26 mouse cellular contexts compared by ENCODE assay signal in genomic region chr17:35039121-35039873, GRCm38 (mm10). TPM values are rescaled to one million over a fixed set of nuclear protein-coding genes. Genes with fewer than 3 reads are reported as not detected.
A peak's percentile ranks its signal among the peaks of the same experiment; 100 is the strongest.
DNase-seq lines count a peak whose midpoint lies in the region; ATAC-seq and TF ChIP-seq lines count a peak whose summit lies in the region.
"Had no signal": no experiment of that assay in that cellular context is flagged by ENCODE, and none has a peak within 500 bp of the region (broad histone marks: within the 10 kb centered on the region; RNA-seq: fewer than 3 reads in every experiment).

No protein-coding gene starts in this region.

- H3K79me2 ChIP-seq in MEL (ENCODE audit: control insufficient read depth, insufficient read depth, low read length, poor library complexity), result no peaks in the 10 kb centered on the region

- peak; percentile 37 to 56 for DNase-seq in frontal cortex, adult 2 months (ENCODE audit: extremely low spot score in 1 of 2, low spot score in 1 of 2)
- DNase-seq in frontal cortex, postnatal 25 days (ENCODE audit: low spot score in 2 of 2), result no peak
- DNase-seq in liver, postnatal 0 days, result no peak
- peak; percentile 81 for DNase-seq in MEL (ENCODE audit: low read depth, low spot score)
- peak; percentile 24 for DNase-seq in limb, embryonic 10.5 days (ENCODE audit: low spot score)
- DNase-seq in urinary bladder, postnatal 4 days (ENCODE audit: low spot score in 2 of 2), result no peak
- DNase-seq in lung, postnatal 10 days, result no peak
- DNase-seq: adrenal gland, postnatal 14 days; cerebellum, adult 11-12 months; cerebellum, postnatal 14 days; heart, postnatal 10 days; kidney, adult 2 months; kidney, postnatal 25 days; thymus, adult 18-20 months; thymus, postnatal 4 days had no signal

- TF ChIP-seq POLR2A in MEL (IDR thresholded peaks at IDR 0.05; ENCODE audit: control insufficient read depth in 1 of 2, insufficient read depth in 1 of 2, low read depth in 1 of 2, low read length in 2 of 2, poor library complexity in 1 of 2), result no peak

- no peak for TF ChIP-seq CTCF in liver, postnatal 0 days (IDR thresholded peaks at IDR 0.05; ENCODE audit: low read depth)
- no peak for TF ChIP-seq CTCF in MEL (IDR thresholded peaks at IDR 0.05 in 2 of 3, conservative IDR thresholded peaks at IDR 0.05 in 1 of 3; ENCODE audit: control insufficient read depth in 1 of 3, insufficient read depth in 1 of 3, low read depth in 2 of 3, low read length in 3 of 3, poor library complexity in 1 of 3, severe bottlenecking in 1 of 3)

- H3K4me1 ChIP-seq in liver, embryonic 12.5 days, result peaks cover 48% of the 10 kb centered on the region
- peaks cover 12% of the 10 kb centered on the region for H3K4me1 ChIP-seq in liver, postnatal 0 days (ENCODE audit: insufficient read depth)
- H3K4me1 ChIP-seq in MEL (ENCODE audit: control insufficient read depth in 1 of 2, insufficient read depth in 2 of 2, low read length in 2 of 2), result peaks cover under 1 to 22% of the 10 kb centered on the region in 2 experiments; a peak in 3 of 4 replicates
- H3K4me1 ChIP-seq in limb, embryonic 10.5 days, result 0 out of 2 replicates have a peak, but pooled peaks cover 4% of the 10 kb centered on the region
- H3K4me1 ChIP-seq: forebrain, embryonic 10.5 days; hindbrain, embryonic 12.5 days; limb, embryonic 13.5 days; midbrain, embryonic 12.5 days; neural tube, embryonic 12.5 days had no signal

- TF ChIP-seq RAD21 in MEL (IDR thresholded peaks at IDR 0.05; ENCODE audit: low read depth, low read length), result no peak

- 0 out of 2 replicates have a peak, but pooled peaks have one; percentile 24 for ATAC-seq in liver, embryonic 12.5 days
- no peak for ATAC-seq in liver, postnatal 0 days

- H3K27me3 ChIP-seq in liver, embryonic 12.5 days (replicated peaks), result no peaks in the 10 kb centered on the region
- no peaks in the 10 kb centered on the region for H3K27me3 ChIP-seq in liver, postnatal 0 days (ENCODE audit: insufficient read depth, low read length)
- H3K27me3 ChIP-seq in MEL (ENCODE audit: control insufficient read depth in 1 of 2, insufficient read depth in 2 of 2, low read length in 2 of 2), result no peaks in the 10 kb centered on the region
- H3K27me3 ChIP-seq in limb, embryonic 10.5 days (ENCODE audit: low read depth, poor library complexity, severe bottlenecking), result no peaks in the 10 kb centered on the region
- H3K27me3 ChIP-seq: embryonic facial prominence, embryonic 15.5 days; hindbrain, embryonic 12.5 days; limb, embryonic 13.5 days; midbrain, embryonic 12.5 days; neural tube, embryonic 12.5 days; stomach, embryonic 15.5 days had no signal

- no peak overlapping the region for H3K4me2 ChIP-seq in liver, embryonic 12.5 days
- H3K4me2 ChIP-seq in liver, postnatal 0 days (ENCODE audit: low read depth, low read length), result no peak overlapping the region
- H3K4me2 ChIP-seq: embryonic facial prominence, embryonic 15.5 days; hindbrain, embryonic 12.5 days; limb, embryonic 13.5 days; midbrain, embryonic 12.5 days; neural tube, embryonic 12.5 days; stomach, embryonic 15.5 days had no signal

- no peak overlapping the region for H3K9ac ChIP-seq in liver, embryonic 12.5 days
- H3K9ac ChIP-seq in liver, postnatal 0 days (replicated peaks), result no peak overlapping the region
- no peak overlapping the region for H3K9ac ChIP-seq in MEL (ENCODE audit: control insufficient read depth, low read depth, low read length, poor library complexity, severe bottlenecking)
- H3K9ac ChIP-seq: embryonic facial prominence, embryonic 15.5 days; hindbrain, embryonic 12.5 days; limb, embryonic 13.5 days; liver, embryonic 14.5 days; midbrain, embryonic 12.5 days; neural tube, embryonic 12.5 days; stomach, embryonic 15.5 days had no signal

- 76% methylated on average over 11 of the region's 11 CpGs for WGBS in liver, embryonic 12.5 days (ENCODE audit: insufficient replicate concordance)
- WGBS in liver, postnatal 0 days (ENCODE audit: insufficient replicate concordance), result 84% methylated on average over 11 of the region's 11 CpGs
- 89% methylated on average over 11 of the region's 11 CpGs for WGBS in limb, embryonic 10.5 days

- no peak overlapping the region for H3K27ac ChIP-seq in liver, embryonic 12.5 days
- H3K27ac ChIP-seq in liver, postnatal 0 days (ENCODE audit: low read depth), result no peak overlapping the region
- H3K27ac ChIP-seq in MEL (ENCODE audit: control insufficient read depth, low read depth, low read length), result peak overlapping the region; percentile 6; the same call in 1 of the 2 replicates
- H3K27ac ChIP-seq in limb, embryonic 10.5 days, result no peak overlapping the region
- H3K27ac ChIP-seq: embryonic facial prominence, embryonic 15.5 days; forebrain, embryonic 10.5 days; heart, embryonic 10.5 days; hindbrain, embryonic 12.5 days; limb, embryonic 13.5 days; liver, embryonic 14.5 days; midbrain, embryonic 12.5 days; neural tube, embryonic 12.5 days; stomach, embryonic 15.5 days had no signal

- no peak overlapping the region for H3K4me3 ChIP-seq in liver, embryonic 12.5 days
- no peak overlapping the region for H3K4me3 ChIP-seq in liver, postnatal 0 days (ENCODE audit: low read depth, low read length)
- no peak overlapping the region for H3K4me3 ChIP-seq in MEL (ENCODE audit: control insufficient read depth in 1 of 2, insufficient read depth in 1 of 2, low read depth in 2 of 2, low read length in 2 of 2)
- no peak overlapping the region for H3K4me3 ChIP-seq in limb, embryonic 10.5 days
- H3K4me3 ChIP-seq: embryonic facial prominence, embryonic 15.5 days; forebrain, embryonic 10.5 days; heart, embryonic 10.5 days; hindbrain, embryonic 12.5 days; limb, embryonic 13.5 days; midbrain, embryonic 12.5 days; neural tube, embryonic 12.5 days; stomach, embryonic 15.5 days had no signal

- H3K9me3 ChIP-seq in liver, embryonic 12.5 days (replicated peaks), result no peaks in the 10 kb centered on the region
- H3K9me3 ChIP-seq in liver, postnatal 0 days (ENCODE audit: low read length), result no peaks in the 10 kb centered on the region
- H3K9me3 ChIP-seq in MEL (replicated peaks; ENCODE audit: insufficient read depth, low read length), result no peaks in the 10 kb centered on the region
- no peaks in the 10 kb centered on the region for H3K9me3 ChIP-seq in limb, embryonic 10.5 days (replicated peaks)
- H3K9me3 ChIP-seq: embryonic facial prominence, embryonic 15.5 days; forebrain, embryonic 10.5 days; heart, embryonic 10.5 days; hindbrain, embryonic 12.5 days; limb, embryonic 13.5 days; midbrain, embryonic 12.5 days; neural tube, embryonic 12.5 days; stomach, embryonic 15.5 days had no signal

- TF ChIP-seq EP300 in liver, postnatal 0 days (IDR thresholded peaks at IDR 0.05; ENCODE audit: low read depth), result no peak
- TF ChIP-seq EP300 in MEL (IDR thresholded peaks at IDR 0.05; ENCODE audit: low read depth in 1 of 2, low read length in 2 of 2), result peak; percentile 45 to 62; a peak in 3 of 4 replicates

- H3K36me3 ChIP-seq in liver, embryonic 12.5 days, result no peaks in the 10 kb centered on the region
- H3K36me3 ChIP-seq in liver, postnatal 0 days (replicated peaks; ENCODE audit: insufficient read depth, low read length), result no peaks in the 10 kb centered on the region
- peaks cover 0 to 11% of the 10 kb centered on the region in 2 experiments; a peak in 2 of 4 replicates for H3K36me3 ChIP-seq in MEL (ENCODE audit: control insufficient read depth in 1 of 2, insufficient read depth in 2 of 2, low read length in 2 of 2)
- H3K36me3 ChIP-seq in limb, embryonic 10.5 days, result no peaks in the 10 kb centered on the region
- H3K36me3 ChIP-seq: embryonic facial prominence, embryonic 15.5 days; forebrain, embryonic 10.5 days; heart, embryonic 10.5 days; hindbrain, embryonic 12.5 days; limb, embryonic 13.5 days; midbrain, embryonic 12.5 days; neural tube, embryonic 12.5 days; stomach, embryonic 15.5 days had no signal

RNA-seq across cellular contexts. Expression of gene Msh5, which starts 7.2 kb away (rescaled TPM):
- polyA plus RNA-seq in frontal cortex, adult 2 months (2012; rRNA removed), result 1.5 and 2.0 TPM in 2 replicates
- polyA plus RNA-seq in liver, embryonic 12.5 days (2016; fragmentation: Nextera tagmentation; extraction: Ambion mirVana), result 4.0 and 4.8 TPM in 2 replicates
- 3.8 and 4.2 TPM in 2 replicates for polyA plus RNA-seq in liver, postnatal 0 days (2015; fragmentation: Nextera tagmentation; extraction: Ambion mirVana)
- 17.9 and 26.3 TPM in 2 replicates for total RNA-seq in MEL (2012; rRNA removed)
- 10 to 100 TPM in 1 of 2 experiments, not detected in 1; 29.0 TPM for polyA plus RNA-seq in MEL (2012; ENCODE audit: insufficient read depth in 1 of 2, insufficient read length in 2 of 2, low read depth in 1 of 2, low replicate concordance in 2 of 2, missing spikeins in 1 of 2)
- 5.2 and 5.4 TPM in 2 replicates for polyA plus RNA-seq in limb, embryonic 10.5 days (2016; fragmentation: Nextera tagmentation; extraction: Ambion mirVana)

RNA-seq across cellular contexts. Expression of gene Clic1, which starts 10.5 kb away (rescaled TPM):
- 26.4 and 28.5 TPM in 2 replicates for polyA plus RNA-seq in frontal cortex, adult 2 months (2012; rRNA removed)
- 160 and 162 TPM in 2 replicates for polyA plus RNA-seq in liver, embryonic 12.5 days (2016; fragmentation: Nextera tagmentation; extraction: Ambion mirVana)
- 98.6 and 102 TPM in 2 replicates for polyA plus RNA-seq in liver, postnatal 0 days (2015; fragmentation: Nextera tagmentation; extraction: Ambion mirVana)
- total RNA-seq in MEL (2012; rRNA removed), result 285 and 333 TPM in 2 replicates
- polyA plus RNA-seq in MEL (2012; ENCODE audit: insufficient read depth in 1 of 2, insufficient read length in 2 of 2, low read depth in 1 of 2, low replicate concordance in 2 of 2, missing spikeins in 1 of 2), result 100 to 1,000 TPM; 309 to 335 TPM
- polyA plus RNA-seq in limb, embryonic 10.5 days (2016; fragmentation: Nextera tagmentation; extraction: Ambion mirVana), result 174 and 186 TPM in 2 replicates

RNA-seq across cellular contexts. Expression of gene Sapcd1, which starts 11.5 kb away (rescaled TPM):
- 1.5 and 2.6 TPM in 2 replicates for polyA plus RNA-seq in frontal cortex, adult 2 months (2012; rRNA removed)
- 2.8 and 3.4 TPM in 2 replicates for polyA plus RNA-seq in liver, embryonic 12.5 days (2016; fragmentation: Nextera tagmentation; extraction: Ambion mirVana)
- 3.3 and 4.1 TPM in 2 replicates for polyA plus RNA-seq in liver, postnatal 0 days (2015; fragmentation: Nextera tagmentation; extraction: Ambion mirVana)
- 161 and 164 TPM in 2 replicates for total RNA-seq in MEL (2012; rRNA removed)
- polyA plus RNA-seq in MEL (2012; ENCODE audit: insufficient read depth in 1 of 2, insufficient read length in 2 of 2, low read depth in 1 of 2, low replicate concordance in 2 of 2, missing spikeins in 1 of 2), result 100 to 1,000 TPM in 1 of 2 experiments, not detected in 1; 124 TPM
- 1.2 and 1.4 TPM in 2 replicates for polyA plus RNA-seq in limb, embryonic 10.5 days (2016; fragmentation: Nextera tagmentation; extraction: Ambion mirVana)
- total RNA-seq: monocyte, adult 5-6 weeks had no signal

RNA-seq across cellular contexts. Expression of gene Ddah2, which starts 19.5 kb away (rescaled TPM):
- polyA plus RNA-seq in frontal cortex, adult 2 months (2012; rRNA removed), result 40.8 and 42.8 TPM in 2 replicates
- polyA plus RNA-seq in liver, embryonic 12.5 days (2016; fragmentation: Nextera tagmentation; extraction: Ambion mirVana), result 49.0 and 49.1 TPM in 2 replicates
- polyA plus RNA-seq in liver, postnatal 0 days (2015; fragmentation: Nextera tagmentation; extraction: Ambion mirVana), result 15.8 and 17.2 TPM in 2 replicates
- 9.9 and 11.1 TPM in 2 replicates for total RNA-seq in MEL (2012; rRNA removed)
- 1 to 10 TPM in 1 of 2 experiments, not detected in 1; 8.6 TPM for polyA plus RNA-seq in MEL (2012; ENCODE audit: insufficient read depth in 1 of 2, insufficient read length in 2 of 2, low read depth in 1 of 2, low replicate concordance in 2 of 2, missing spikeins in 1 of 2)
- polyA plus RNA-seq in limb, embryonic 10.5 days (2016; fragmentation: Nextera tagmentation; extraction: Ambion mirVana), result 453 and 568 TPM in 2 replicates
- total RNA-seq: monocyte, adult 5-6 weeks had no signal

RNA-seq across cellular contexts. Expression of gene Vwa7, which starts 22.9 kb away (rescaled TPM):
- 0.48 and 0.59 TPM in 2 replicates for polyA plus RNA-seq in frontal cortex, adult 2 months (2012; rRNA removed)
- polyA plus RNA-seq in liver, embryonic 12.5 days (2016; fragmentation: Nextera tagmentation; extraction: Ambion mirVana), result 0.10 and 0.15 TPM in 2 replicates
- polyA plus RNA-seq in liver, postnatal 0 days (2015; fragmentation: Nextera tagmentation; extraction: Ambion mirVana), result 0.09 and 0.12 TPM in 2 replicates
- 9.7 and 10.4 TPM in 2 replicates for total RNA-seq in MEL (2012; rRNA removed)
- polyA plus RNA-seq in MEL (2012; ENCODE audit: insufficient read depth in 1 of 2, insufficient read length in 2 of 2, low read depth in 1 of 2, low replicate concordance in 2 of 2, missing spikeins in 1 of 2), result 1 to 10 TPM in 1 of 2 experiments, not detected in 1; 9.8 TPM
- 0.15 and 0.23 TPM in 2 replicates for polyA plus RNA-seq in limb, embryonic 10.5 days (2016; fragmentation: Nextera tagmentation; extraction: Ambion mirVana)
- total RNA-seq: monocyte, adult 5-6 weeks had no signal

Comparison
In these comparisons a context has a peak if more than half of its experiments do, and no peak if none do; other contexts are left out.
1. DNase-seq: peak in frontal cortex, adult 2 months (2 of 2), MEL (single experiment) and limb, embryonic 10.5 days (single experiment); none in frontal cortex, postnatal 25 days (0 of 2), liver, postnatal 0 days (single experiment), urinary bladder, postnatal 4 days (0 of 2) and lung, postnatal 10 days (single experiment).